Mouse (Mus musculus) heart, postnatal 4 days (tissue): ENCODE data around the gene Uvssa. TPM values are rescaled to one million over a fixed set of nuclear protein-coding genes. Genes with fewer than 3 reads are reported as not detected.

Experiments used
- DNase-seq: peaks from one replicate; pipeline ENCODE4 v3.0.0; 2021
- total RNA-seq, 2 experiments: library from RNA; stranded (reverse); gene quantifications; 2 replicates each; pipeline ENCODE4 v1.2.3; 2021

The Uvssa gene
- total RNA-seq, 2 experiments from 2014 or later = 6.3 to 6.7 TPM

DNA sequence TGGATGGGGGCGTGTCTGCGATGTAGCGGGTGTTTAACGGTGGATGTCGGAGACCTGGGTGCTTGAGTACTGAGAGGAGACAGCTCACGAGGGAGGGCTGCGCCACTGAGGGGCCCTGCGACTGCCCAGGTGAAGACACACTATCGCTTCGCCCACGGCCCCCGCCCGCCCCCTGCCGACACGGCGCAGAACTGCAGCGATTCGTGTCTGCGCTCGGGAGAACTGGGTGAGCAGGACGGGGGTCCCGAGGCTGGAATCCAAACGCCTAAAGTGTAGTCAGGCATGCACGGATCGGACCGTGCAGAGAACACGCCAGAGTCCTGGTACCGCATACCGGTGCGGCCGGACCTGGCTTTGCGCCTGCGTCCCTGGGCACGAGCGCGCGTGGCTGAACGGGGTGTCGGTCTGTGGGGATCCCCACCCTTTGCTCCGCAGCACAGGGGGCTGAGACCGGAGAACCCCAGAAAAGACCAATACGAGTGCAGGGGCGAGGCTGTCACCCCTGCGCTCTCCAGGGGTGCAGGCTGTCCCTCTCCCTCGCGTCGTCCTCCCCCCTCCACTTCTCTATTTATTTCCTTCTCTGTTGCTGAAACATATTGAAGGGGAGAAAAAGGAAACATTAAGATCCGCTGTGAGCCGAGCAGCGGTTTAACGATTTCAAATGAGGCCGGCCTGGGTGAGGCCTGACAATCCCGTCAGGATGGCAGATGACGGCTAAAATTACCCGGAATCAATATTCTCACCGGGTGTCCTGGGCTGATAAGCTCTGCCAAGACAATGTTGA, 64.8 kb downstream of the Uvssa start:
- peak; percentile 71 for DNase-seq

DNA sequence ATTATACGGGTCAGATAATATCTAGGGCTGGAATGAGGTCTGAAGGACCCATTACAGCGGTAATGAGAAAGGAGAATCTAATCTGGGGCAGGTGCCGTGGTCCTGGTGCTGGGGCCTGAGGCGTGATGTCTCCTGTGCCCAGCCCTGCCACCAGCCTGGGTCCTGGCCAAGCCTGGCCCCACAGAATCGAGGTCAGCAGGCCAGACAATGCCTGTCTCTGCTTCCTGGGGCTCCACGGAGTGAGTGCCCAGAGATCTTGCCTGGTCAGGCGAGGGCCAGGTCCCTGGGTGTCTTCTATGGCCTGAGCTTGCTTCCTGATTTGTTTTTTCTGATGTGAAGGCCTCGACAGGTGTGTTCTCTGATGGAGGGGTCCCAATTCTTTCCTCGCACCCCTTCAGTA, 65.4 kb downstream of the Uvssa start:
- DNase-seq = no peak

DNA sequence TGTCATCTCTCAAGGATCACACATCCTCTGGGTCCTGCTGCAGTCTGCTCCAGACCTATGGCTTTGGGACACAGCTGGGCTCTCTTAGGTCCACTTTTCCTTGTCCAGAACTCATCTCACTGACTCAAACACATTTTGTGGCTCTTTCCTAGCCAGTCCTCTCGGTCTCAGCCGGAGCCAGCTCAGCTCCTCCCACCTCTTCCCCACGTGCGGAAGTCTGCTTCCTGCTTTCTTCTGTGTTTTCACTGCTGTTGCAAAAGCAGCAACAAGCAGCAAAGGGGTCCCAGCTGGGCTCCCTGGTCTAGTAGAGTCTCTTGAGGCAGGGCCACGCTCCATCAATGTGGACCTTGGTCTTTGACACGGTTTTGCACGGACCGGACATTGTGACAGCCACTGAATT, 77.4 kb downstream of the Uvssa start:
- DNase-seq = no peak

DNA sequence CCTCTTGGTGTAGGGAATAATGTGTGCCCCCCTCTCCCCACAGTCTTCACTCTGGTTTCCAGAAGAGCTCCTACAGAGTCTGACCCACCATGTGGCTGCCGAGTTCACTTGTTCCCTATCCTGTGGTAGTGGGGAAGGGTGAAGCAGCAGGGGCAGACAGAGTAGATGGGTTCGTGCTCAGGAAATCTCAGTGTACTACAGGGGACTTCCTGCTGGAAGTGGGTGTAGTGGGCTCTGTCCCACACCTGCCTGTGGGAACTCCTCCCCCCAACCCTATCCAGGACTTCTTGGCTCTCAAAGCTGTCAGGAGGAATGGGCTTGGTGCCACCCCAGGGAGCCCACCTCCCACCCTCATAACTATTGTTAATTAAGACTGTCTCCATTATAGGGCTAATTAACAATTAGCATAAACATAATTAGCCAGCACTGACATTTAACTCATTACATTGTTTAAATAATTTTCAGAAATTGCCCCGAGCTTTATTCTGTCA, 79.8 kb downstream of the Uvssa start:
- no peak for DNase-seq

DNA sequence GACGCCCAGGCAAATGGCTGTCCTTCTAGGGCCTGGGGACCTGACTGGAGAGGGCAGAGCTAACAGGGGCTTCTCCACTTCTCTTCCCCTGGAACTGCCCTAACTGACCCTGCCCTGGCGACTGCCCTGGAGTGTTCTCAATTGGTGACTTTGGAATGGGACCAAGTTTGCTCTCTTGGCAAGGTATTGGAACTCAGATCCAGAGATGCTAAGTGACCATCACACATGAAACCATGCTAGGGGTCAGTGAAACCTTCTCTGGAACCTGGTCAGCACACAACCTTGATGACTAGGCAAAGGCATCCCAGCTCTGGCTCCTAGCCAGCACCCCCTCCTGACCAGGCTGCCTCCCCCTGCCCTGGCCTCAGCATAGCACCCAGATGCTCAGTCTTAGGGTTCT, 80.8 kb downstream of the Uvssa start:
- no peak for DNase-seq

DNA sequence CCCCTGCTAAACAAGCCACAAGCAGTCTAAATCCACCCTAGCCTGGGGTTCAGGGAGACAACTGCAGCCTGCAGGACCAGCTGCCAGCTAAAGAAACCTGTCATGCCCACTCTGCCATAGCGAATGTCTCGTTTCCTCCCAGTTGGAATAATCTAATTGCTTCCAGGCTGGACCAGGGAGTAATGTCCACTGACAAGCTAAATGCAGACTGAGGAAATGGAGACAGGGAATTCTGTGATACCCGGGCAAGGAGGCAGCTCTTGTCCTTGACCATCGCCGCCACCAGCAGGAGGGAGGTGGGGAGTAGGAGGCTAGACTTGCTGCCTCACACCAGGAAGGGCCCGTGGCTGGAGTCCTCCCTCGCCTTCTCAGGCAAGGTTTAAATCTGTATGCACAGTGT, 86.0 kb downstream of the Uvssa start:
- no peak for DNase-seq

DNA sequence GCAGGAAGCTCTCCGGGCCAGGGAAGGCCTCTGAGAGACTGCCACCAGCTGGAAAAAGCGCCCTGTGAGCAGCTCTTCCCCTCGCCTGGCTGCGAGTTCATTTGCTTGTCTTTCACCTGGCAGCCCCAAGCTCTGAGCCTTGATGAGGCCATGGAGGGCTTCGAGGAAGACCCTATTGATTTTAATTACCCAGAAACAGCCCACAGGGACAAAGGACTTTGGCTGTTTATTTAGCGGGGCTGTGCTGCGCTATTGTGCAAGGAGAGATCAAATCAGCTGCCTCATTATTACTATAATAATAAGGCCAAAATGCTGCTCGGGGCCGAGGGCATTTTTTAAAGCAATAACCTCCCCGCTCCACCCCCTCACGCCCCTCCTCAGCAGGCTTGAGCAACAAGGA, 87.1 kb downstream of the Uvssa start:
- DNase-seq = no peak

Other genes starting within 250 kb of the Uvssa start
- 10 to 100 TPM; 56.8 to 62.9 TPM for gene Spon2, start 160.1 kb upstream of the Uvssa start, total RNA-seq
- 100 to 1,000 TPM; 264 to 274 TPM for gene Ctbp1, start 103.6 kb upstream of the Uvssa start, total RNA-seq
- gene Maea, start 43.0 kb upstream of the Uvssa start, total RNA-seq = 100 to 1,000 TPM; 148 to 159 TPM
- not detected for gene Nkx1-1, start 55.4 kb downstream of the Uvssa start, total RNA-seq